Mouse (Mus musculus): ENCODE data around the gene Trim41. TPM values are rescaled to one million over a fixed set of nuclear protein-coding genes. Genes with fewer than 3 reads are reported as not detected.

The Trim41 gene
- total and polyA plus RNA-seq, 2 experiments from 2014 or later = 5.5 to 43.3 TPM

DNA sequence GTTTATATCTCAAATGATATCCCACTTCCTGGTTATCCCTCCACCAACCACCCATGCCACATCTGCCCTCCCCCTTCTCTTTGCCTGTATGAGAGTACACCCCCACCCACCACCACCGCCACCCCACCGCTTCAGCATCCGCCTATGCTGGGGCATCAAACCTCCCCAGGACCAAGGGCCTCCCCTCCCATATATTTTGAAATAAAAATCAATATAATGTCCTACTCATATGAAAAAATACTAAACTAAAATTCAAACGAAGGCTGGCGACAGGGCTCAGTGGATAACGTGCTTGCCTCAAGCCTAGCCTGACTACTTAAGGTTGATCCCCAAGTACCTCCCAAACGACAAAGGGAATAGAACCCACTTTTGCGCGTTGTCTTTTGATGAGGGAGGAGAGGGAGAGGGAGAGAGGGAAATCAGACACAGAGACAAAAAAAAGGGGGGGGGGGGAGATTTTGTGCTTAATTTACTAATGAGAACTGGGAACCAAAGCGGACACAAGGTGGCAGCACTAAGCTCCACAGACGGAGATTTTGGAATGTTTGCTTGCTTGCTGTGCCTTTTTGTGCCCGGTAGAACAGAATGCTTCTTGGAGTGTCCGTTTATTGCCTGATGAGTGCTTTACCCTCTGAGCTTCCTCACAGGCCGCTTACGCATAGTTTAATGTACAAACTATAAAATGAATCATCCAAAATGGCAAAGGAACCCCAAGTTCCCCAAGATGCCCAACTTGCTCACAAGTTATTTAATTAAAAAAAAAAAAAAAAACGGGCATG is 28.7 kb downstream of the Trim41 start:
- ATAC-seq (peak; percentile 75), DNase-seq (ENCODE audit: low spot score) (peak; percentile 93)
- peak overlapping the region; percentile 45 for H3K9ac ChIP-seq (replicated peaks; ENCODE audit: low read length)
- peak overlapping the region; percentile 37 for H3K4me3 ChIP-seq (ENCODE audit: low read length)
- H3K27ac ChIP-seq = peak overlapping the region; percentile 56; the same call in 1 of the 2 replicates
- H3K9me3 ChIP-seq (ENCODE audit: low read length) = no peaks in the 10 kb centered on the region
- no peaks in the 10 kb centered on the region for H3K4me1 ChIP-seq (ENCODE audit: insufficient read depth, low read length)
- H3K4me2 ChIP-seq (ENCODE audit: low read depth, low read length) = peak overlapping the region; percentile 64
- TF ChIP-seq CTCF (IDR thresholded peaks at IDR 0.05; ENCODE audit: low read depth) = peak; percentile 79
- WGBS = 3% methylated on average over 16 of the region's 16 CpGs
- H3K27me3 ChIP-seq (ENCODE audit: insufficient read depth, low read length) = no peaks in the 10 kb centered on the region
- H3K36me3 ChIP-seq (ENCODE audit: insufficient read depth, low read length) = no peaks in the 10 kb centered on the region

GRCm38 (mm10) chr11:48787455-48788211 is 29.5 kb downstream of the Trim41 start:
- ATAC-seq = peak; percentile 76
- H3K36me3 ChIP-seq (ENCODE audit: insufficient read depth, low read length) = no peaks in the 10 kb centered on the region
- peak overlapping the region; percentile 37 for H3K4me3 ChIP-seq (ENCODE audit: low read length)
- peak; percentile 71 for DNase-seq (ENCODE audit: low spot score)
- no peaks in the 10 kb centered on the region for H3K9me3 ChIP-seq (ENCODE audit: low read length)
- 47% methylated on average over 10 of the region's 10 CpGs for WGBS
- H3K4me2 ChIP-seq (ENCODE audit: low read depth, low read length) = peak overlapping the region; percentile 64
- peak overlapping the region; percentile 45; the same call in 1 of the 2 replicates for H3K9ac ChIP-seq (replicated peaks; ENCODE audit: low read length)
- H3K4me1 ChIP-seq (ENCODE audit: insufficient read depth, low read length) = no peaks in the 10 kb centered on the region
- H3K27me3 ChIP-seq (ENCODE audit: insufficient read depth, low read length) = no peaks in the 10 kb centered on the region
- H3K27ac ChIP-seq = peak overlapping the region; percentile 56; the same call in 1 of the 2 replicates
- TF ChIP-seq CTCF (IDR thresholded peaks at IDR 0.05; ENCODE audit: low read depth) = no peak

GRCm38 (mm10) chr11:48782243-48782642 is 34.9 kb downstream of the Trim41 start:
- Histone ChIP-seq H3K9ac (replicated peaks; ENCODE audit: low read length) (no peak overlapping the region), H3K9me3 (ENCODE audit: low read length) (no peaks in the 10 kb centered on the region), H3K4me3 (ENCODE audit: low read length) (no peak overlapping the region), H3K4me1 (ENCODE audit: insufficient read depth, low read length) (no peaks in the 10 kb centered on the region), H3K36me3 (ENCODE audit: insufficient read depth, low read length) (no peaks in the 10 kb centered on the region), H3K4me2 (ENCODE audit: low read depth, low read length) (no peak overlapping the region), H3K27ac (no peak overlapping the region), H3K27me3 (ENCODE audit: insufficient read depth, low read length) (no peaks in the 10 kb centered on the region)
- 89% methylated on average over 4 of the region's 4 CpGs for WGBS
- DNase-seq (ENCODE audit: low spot score) (no peak), ATAC-seq (no peak)
- TF ChIP-seq CTCF (IDR thresholded peaks at IDR 0.05; ENCODE audit: low read depth) = no peak

- TF ChIP-seq CTCF (IDR thresholded peaks at IDR 0.05; ENCODE audit: low read depth) = peak; percentile 46
- ATAC-seq (no peak), DNase-seq (ENCODE audit: low spot score) (peak; percentile 45)
- Histone ChIP-seq H3K27ac (no peak overlapping the region), H3K4me2 (ENCODE audit: low read depth, low read length) (no peak overlapping the region), H3K4me3 (ENCODE audit: low read length) (no peak overlapping the region), H3K9ac (replicated peaks; ENCODE audit: low read length) (no peak overlapping the region), H3K4me1 (ENCODE audit: insufficient read depth, low read length) (0 out of 2 replicates have a peak, but pooled peaks cover 2% of the 10 kb centered on the region), H3K36me3 (ENCODE audit: insufficient read depth, low read length) (no peaks in the 10 kb centered on the region), H3K9me3 (ENCODE audit: low read length) (no peaks in the 10 kb centered on the region), H3K27me3 (ENCODE audit: insufficient read depth, low read length) (no peaks in the 10 kb centered on the region)
- 34% methylated on average over 7 of the region's 7 CpGs for WGBS
Measured at GRCm38 (mm10) chr11:48779450-48779849, 37.7 kb downstream of the Trim41 start.

GRCm38 (mm10) chr11:48777303-48777702 is 39.9 kb downstream of the Trim41 start:
- no peak for ATAC-seq

DNA sequence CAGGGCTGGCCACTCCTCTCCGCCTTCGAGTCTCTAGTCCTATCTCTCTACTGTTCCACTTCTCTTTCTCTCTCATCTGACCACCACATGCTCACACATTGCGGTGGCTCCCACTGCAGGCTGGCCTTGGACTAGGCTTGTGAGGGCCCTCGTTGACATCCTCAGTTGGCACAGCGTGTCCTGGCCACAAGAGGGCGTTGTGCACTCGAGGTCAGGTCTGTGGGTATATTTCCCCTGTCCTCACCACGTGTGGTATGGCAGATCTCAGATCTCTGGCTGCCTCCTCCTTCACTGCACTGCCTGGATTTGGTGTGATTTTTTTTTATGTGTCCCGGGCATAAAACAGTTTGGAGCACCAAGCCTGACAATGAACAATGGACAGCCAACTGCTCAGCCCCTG is 40.5 kb downstream of the Trim41 start:
- Histone ChIP-seq H3K9ac (replicated peaks; ENCODE audit: low read length) (no peak overlapping the region), H3K27me3 (ENCODE audit: insufficient read depth, low read length) (no peaks in the 10 kb centered on the region), H3K9me3 (ENCODE audit: low read length) (no peaks in the 10 kb centered on the region), H3K4me3 (ENCODE audit: low read length) (no peak overlapping the region), H3K4me2 (ENCODE audit: low read depth, low read length) (no peak overlapping the region), H3K4me1 (ENCODE audit: insufficient read depth, low read length) (0 out of 2 replicates have a peak, but pooled peaks cover 4% of the 10 kb centered on the region), H3K36me3 (ENCODE audit: insufficient read depth, low read length) (no peaks in the 10 kb centered on the region), H3K27ac (no peak overlapping the region)
- DNase-seq (ENCODE audit: low spot score) (no peak), ATAC-seq (no peak)
- 47% methylated on average over 9 of the region's 9 CpGs for whole genome bisulfite sequencing
- TF ChIP-seq CTCF (IDR thresholded peaks at IDR 0.05; ENCODE audit: low read depth) = peak; percentile 43

More at GRCm38 (mm10) chr11:48777303-48777702, 39.9 kb downstream of the Trim41 start:
- no peak for TF ChIP-seq CTCF (IDR thresholded peaks at IDR 0.05; ENCODE audit: low read depth)
- no peak for DNase-seq (ENCODE audit: low spot score)
- whole genome bisulfite sequencing = 95% methylated on average over 9 of the region's 9 CpGs
- no peak overlapping the region for H3K4me3 ChIP-seq (ENCODE audit: low read length)
- no peaks in the 10 kb centered on the region for H3K27me3 ChIP-seq (ENCODE audit: insufficient read depth, low read length)
- H3K4me2 ChIP-seq (ENCODE audit: low read depth, low read length) = no peak overlapping the region
- H3K27ac ChIP-seq = no peak overlapping the region
- H3K9me3 ChIP-seq (ENCODE audit: low read length) = no peaks in the 10 kb centered on the region
- H3K4me1 ChIP-seq (ENCODE audit: insufficient read depth, low read length) = 0 out of 2 replicates have a peak, but pooled peaks cover 4% of the 10 kb centered on the region
- no peaks in the 10 kb centered on the region for H3K36me3 ChIP-seq (ENCODE audit: insufficient read depth, low read length)
- H3K9ac ChIP-seq (replicated peaks; ENCODE audit: low read length) = no peak overlapping the region

All from hindbrain, postnatal 0 days (tissue).